Comparison of ENCODE assay signal across 13 mouse cellular contexts in the genomic region with DNA sequence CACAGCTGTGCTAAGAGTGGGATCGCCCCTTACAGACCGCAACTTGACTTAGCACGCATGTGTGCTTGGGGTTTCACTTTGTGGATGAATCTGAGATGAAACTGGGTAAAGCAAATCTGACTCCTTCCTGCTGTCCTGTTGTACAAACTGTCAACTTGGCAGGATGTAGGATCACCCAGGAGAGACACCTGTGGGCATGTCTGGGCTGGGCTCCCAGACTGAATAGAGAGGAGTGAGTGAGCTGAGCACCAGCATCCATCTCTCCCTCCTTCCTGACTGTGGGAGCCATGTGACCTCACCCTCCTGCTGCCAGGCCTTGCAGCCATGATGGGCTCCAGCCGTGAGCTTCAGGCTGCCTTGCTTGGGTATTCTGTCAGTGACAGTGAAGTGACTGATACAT. TPM values are rescaled to one million over a fixed set of nuclear protein-coding genes. Genes with fewer than 3 reads are reported as not detected.
"Had no signal": no experiment of that assay in that cellular context is flagged by ENCODE, and none has a peak within 500 bp of the region (broad histone marks: within the 10 kb centered on the region; RNA-seq: fewer than 3 reads in every experiment).

No protein-coding gene starts in this region.

- H3K4me3 ChIP-seq: kidney, embryonic 15.5 days; limb, embryonic 13.5 days; liver, embryonic 15.5 days; midbrain, embryonic 10.5 days; neural tube, embryonic 12.5 days had no signal

- H3K36me3 ChIP-seq: kidney, embryonic 15.5 days; limb, embryonic 13.5 days; midbrain, embryonic 10.5 days; neural tube, embryonic 12.5 days had no signal

- H3K9me3 ChIP-seq: kidney, embryonic 15.5 days; limb, embryonic 13.5 days; liver, embryonic 15.5 days; midbrain, embryonic 10.5 days; neural tube, embryonic 12.5 days had no signal

- H3K9ac ChIP-seq: kidney, embryonic 15.5 days; limb, embryonic 13.5 days; liver, embryonic 15.5 days; neural tube, embryonic 12.5 days had no signal

- DNase-seq: kidney, adult 18-20 months; kidney, postnatal 25 days; lung, adult 2 months; lung, postnatal 10 days; lung, postnatal 4 days; midbrain, embryonic 14.5 days; thymus, postnatal 4 days had no signal

- H3K27me3 ChIP-seq: kidney, embryonic 15.5 days; limb, embryonic 13.5 days; liver, embryonic 15.5 days; neural tube, embryonic 12.5 days had no signal

- H3K27ac ChIP-seq: kidney, embryonic 15.5 days; limb, embryonic 13.5 days; liver, embryonic 15.5 days; midbrain, embryonic 10.5 days; neural tube, embryonic 12.5 days had no signal

- H3K4me2 ChIP-seq: kidney, embryonic 15.5 days; limb, embryonic 13.5 days; liver, embryonic 11.5 days; liver, embryonic 15.5 days; neural tube, embryonic 12.5 days had no signal

RNA-seq across cellular contexts. Expression of a gene that starts 24.1 kb away (rescaled TPM):
- polyA plus RNA-seq: liver, embryonic 15.5 days had no signal

RNA-seq across cellular contexts. Expression of a gene that starts 35.6 kb away (rescaled TPM):
- polyA plus RNA-seq: kidney, embryonic 15.5 days; limb, embryonic 13.5 days; liver, embryonic 11.5 days; liver, embryonic 15.5 days; lung, adult 2 months; midbrain, embryonic 10.5 days; midbrain, embryonic 14.5 days; neural tube, embryonic 12.5 days had no signal
